Mouse (Mus musculus) small intestine, adult 2 months (tissue): ENCODE data around the gene Bcl2l1.

Experiments used
- CTCF ChIP-seq: fragments of 200-500 bp; IDR thresholded peaks from 2 replicates; pipeline ENCODE4 v1.5.1; 2012; ENCODE audit warnings: low read depth, mild to moderate bottlenecking, control low read depth, inconsistent platforms, low read length, moderate library complexity, mixed read lengths; ENCODE audit not compliant: insufficient replicate concordance, insufficient read length; ENCODE audit errors: extremely low read depth
- POLR2A ChIP-seq: fragments of 200-500 bp; IDR thresholded peaks from 2 replicates; pipeline ENCODE4 v1.6.1; 2012; ENCODE audit warnings: low read depth, mild to moderate bottlenecking, control low read depth, inconsistent platforms, low read length, moderate library complexity

- TF ChIP-seq CTCF (no peak), POLR2A (peak; percentile 25; the same call in 1 of the 2 replicates)
Measured at GRCm38 (mm10) chr2:152739031-152739841, 92.3 kb downstream of the Bcl2l1 start.
